Mouse (Mus musculus) urinary bladder, postnatal 25 days (tissue): Measurements from ENCODE around the gene Rmi2.
"Not testable (repeated sequence)": the region's sequence is repeated elsewhere in the genome, so short reads cannot be mapped to it uniquely, and the experiment has no call there.

Experiments used
- DNase-seq: peaks from one replicate; pipeline ENCODE4 v3.0.0; 2022; ENCODE audit warnings: low spot score

Rmi2 gene

DNA sequence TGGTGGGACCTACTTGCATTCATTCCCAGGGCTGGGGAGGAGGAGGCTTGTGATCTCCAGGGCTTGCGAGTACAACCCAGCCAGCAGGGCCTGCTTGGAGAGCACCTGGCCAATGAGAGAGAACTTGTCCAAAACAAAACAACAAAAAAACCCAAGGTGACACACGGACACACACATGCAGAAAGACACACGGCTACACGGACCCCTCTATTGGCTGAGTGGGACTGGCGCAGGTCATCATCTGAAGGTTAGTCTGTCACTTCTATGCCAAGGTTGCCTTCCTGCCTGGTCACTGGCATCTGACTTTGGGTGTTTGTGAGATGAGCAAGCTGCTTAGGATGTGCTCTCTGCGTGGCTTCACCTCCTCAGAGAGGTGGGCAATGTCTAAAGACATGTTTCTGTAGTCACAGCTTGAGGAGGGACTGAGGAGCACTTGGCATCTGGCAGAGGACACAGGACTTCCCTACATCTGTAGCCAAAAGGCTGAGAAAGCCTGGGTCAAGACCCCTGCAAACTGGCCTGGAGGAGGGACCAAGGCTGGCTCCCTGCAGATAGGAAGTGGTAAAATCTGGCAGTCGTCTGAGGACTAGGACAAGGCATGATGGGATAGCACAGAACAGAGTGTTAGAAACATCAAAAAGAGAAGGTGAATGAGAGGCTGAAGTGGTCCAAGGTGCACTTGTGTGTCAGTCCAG lies 6.9 kb upstream of the Rmi2 start:
- DNase-seq, result no peak

DNA sequence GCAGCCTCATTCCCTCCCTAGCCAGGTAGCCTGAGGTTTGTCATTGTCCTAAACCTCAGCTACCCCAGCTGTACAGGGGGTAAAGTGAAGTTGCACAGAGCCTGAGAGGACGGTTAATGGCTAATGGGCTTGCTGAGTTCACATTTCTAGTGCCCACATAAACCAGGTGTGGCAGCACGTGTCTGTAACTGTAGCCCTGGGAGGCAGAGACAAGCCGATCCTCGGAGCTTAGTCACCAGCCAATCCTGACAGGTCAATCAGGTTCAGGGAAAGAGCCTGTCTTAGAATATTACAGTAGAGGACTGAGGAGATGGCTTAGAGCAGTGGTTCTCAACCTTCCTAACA lies 6.4 kb upstream of the Rmi2 start:
- no peak for DNase-seq

DNA sequence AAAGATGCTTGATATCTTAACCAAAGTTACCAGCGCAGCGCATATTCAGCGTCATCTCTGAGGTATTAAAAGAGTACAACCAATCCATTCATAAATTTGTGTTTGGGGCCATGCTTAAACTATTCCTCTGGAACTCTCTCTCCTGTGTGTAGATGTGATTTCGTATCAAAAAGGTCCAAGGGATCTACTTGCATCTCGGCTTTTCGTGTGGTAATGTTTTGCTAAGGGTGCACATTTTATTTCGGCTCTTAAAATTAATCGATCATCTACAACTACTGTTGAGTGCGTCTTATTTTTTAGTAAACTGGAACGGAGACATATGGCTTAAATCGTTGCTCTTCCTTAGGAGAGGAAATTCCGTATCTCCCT lies 333 bp upstream of the Rmi2 start:
- no peak for DNase-seq

DNA sequence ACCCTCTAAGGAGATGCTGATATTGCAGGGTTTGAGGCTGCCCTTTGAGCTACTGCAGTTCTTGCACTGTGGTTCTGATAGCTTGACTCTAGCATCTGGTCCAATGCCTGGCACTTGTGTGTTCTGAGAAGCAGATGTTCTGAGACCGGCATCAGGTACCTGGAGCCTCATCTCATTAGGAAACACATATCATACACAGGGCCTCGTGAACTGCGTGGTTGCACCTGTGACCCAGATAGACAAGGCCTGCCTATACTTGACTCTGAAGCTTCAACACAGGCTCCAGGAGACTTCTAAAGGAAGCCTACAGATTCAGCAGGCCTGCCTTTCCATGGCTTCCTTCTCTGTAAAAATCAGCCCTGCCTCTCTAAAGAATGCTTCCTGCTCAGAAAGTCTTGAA lies 1.5 kb downstream of the Rmi2 start:
- DNase-seq, result no peak

DNA sequence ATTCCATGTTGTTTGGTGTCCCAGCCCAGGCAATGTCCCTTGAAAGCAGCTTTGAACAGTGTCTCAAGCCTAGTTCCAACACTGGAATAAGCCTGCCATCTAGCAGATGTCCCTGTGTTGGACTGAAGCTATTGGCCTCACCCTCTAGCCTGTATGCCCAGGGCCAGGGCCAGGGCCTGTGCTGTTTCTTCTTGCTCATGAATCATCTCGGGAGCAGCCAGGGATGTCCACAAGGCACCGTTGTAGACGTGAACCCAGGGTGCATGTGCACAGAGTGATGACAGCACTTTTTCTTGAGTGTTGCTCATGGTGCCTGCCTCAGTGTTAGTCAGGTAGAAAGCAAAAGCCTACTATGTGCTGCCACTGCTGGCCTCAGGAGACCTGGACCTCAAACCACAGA lies 2.4 kb downstream of the Rmi2 start:
- no peak for DNase-seq

DNA sequence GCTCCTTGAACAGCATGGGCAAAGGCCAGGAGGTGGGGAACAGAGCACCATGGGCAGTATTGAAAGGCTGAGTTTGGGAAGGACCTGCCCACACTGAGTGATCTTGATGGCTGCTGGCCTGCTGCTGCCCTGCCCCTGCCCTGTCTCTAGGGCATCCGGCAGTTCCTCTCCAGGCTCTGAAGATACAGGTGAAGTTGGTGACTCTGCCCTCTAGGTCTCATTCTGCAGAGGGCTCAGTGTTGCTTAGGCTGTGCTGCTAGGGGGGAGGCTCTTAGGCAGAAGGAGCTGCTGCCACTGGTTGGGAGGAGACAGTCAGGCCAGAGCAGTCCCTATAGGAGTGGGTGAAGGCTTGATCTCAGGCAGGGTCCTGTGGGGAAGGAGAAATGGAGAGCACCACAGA lies 3.0 kb downstream of the Rmi2 start:
- no peak for DNase-seq

DNA sequence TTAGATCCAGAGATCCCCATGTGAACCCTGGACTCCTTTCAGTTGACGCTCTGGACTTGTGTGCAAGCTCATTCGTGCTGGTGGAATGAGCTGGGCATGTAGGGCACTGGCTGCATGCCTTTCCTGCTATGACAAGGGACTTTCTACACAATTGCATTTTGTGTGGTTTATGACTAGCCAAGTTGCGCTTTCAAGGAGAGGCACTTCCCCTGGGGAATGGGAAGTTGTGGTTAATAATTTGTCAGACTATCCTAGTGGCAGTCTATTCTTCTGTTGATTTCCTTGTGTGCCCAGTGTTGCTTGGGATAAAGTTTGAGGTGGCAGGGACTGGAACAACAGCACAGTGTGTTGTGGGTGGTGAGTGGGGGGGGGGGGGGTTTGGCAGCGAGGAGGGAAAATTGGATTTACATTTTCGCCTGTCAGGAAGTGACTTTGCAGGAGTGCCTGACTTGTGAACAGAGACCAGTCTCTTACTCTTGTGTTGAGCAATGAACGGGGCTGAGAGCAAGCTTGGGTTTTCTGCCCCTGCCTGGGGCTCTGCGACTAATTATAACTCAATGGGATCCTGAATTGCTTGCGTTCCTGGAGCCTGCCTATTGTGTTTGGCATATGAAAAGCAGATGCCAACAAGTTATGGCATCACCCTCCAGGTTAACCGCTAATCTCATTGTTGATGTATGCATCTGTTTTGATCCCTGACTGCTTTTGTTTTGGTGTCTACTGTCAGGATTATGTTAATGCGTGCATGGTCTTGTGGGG lies 3.8 kb downstream of the Rmi2 start:
- no peak for DNase-seq

DNA sequence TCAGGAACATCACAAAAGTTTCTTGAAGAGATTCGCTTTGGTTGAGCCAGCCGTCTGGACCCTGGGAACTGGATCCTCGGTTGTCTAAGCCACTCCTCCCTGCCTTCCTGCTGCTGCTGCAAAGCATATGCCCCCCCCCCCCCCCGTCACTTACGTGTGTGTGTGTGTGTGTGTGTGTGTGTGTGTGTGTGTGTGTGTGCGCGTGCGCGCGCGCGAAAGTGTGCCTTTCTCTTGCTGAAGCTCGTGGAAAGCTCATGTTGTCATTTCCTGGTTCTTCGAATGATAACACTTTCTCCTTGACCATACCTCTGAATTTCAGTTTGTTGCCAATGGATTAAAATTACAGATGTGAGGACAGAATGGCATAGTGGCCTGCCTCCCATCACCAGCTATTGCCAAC lies 5.2 kb downstream of the Rmi2 start:
- no peak for DNase-seq

DNA sequence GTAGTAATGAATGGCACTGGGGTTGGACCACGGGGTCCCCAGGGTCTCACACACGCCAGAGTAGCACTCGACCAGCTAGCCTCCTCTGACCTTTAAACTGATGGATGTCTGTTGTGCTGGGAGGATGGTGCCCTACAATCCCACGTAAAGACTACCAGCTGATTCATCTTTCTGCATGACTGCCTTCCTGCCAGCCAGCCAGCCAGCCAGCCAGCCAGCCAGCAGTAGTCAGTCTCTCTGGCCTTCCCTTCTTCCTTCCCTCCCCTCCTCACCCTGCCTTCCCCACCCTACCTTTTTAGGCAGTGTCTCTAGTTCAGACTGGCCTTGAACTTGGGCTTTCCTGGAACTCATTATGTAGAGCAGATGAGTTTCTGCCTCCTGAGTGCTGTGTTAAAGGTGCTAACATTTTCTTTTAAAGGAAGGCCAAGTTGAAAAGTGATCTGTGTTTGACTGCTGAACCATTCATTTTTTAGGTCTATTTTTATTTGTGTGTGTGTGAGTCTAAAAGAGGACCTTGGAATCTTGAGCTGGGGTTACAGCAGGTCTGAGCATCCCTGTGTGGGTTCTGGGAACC lies 7.5 kb downstream of the Rmi2 start:
- DNase-seq, result no peak

DNA sequence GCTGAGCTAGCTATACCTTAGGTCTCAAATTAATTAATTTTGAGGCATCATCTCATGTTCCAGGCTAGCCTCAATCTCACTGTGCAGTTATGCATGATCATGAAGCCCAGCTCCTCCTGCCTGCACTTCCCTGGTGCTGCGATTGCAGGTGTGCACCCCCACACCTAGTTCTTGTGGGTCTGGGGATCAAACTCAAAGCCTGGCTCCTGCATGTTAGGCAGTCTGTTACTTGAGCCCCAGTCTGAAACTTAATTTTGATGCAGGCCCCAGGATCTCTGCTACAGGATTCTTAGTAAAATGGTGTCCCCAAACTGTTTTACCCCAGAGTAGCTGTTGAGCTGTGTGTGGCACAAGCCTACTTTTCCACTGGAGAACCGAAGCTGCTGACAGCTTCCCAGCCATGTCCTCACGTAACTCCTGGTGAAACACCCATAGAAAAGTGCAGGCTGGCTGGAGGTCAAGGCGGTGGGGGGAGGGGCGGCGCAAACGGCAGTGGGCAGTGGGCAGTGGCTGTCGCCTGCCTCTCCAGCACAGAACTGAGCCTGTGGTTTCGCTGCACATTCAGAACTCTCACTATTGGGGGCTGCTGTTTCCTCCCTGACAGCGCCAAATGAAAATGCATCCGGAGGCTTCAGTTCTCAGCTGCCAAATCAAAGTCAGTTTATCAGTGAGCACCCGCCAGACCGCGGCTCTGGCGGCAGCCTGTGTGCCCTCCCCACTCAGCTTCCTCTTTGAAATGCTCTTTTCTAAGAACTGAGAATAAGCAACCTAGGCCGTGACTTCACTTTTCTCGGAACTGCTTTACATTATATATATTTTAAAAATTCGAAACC lies 8.8 kb downstream of the Rmi2 start:
- no peak for DNase-seq

DNA sequence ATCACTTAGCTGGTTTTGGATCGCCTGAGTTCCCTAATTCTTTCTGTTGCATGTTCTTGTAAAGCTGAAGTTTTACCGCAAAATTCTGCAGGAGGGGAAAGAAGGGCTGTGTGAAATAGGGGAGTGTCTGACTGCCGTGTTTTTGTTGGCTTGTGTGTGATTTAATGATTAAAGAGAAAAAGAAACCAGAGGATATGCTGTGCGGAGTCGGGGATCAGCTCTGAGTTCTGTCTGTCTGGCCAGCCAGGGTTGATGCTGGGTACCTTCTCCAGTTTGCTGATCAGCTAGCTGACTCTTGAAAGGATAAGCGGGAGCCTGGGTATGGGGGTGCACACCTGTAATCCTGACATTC lies 9.4 kb downstream of the Rmi2 start:
- no peak for DNase-seq

DNA sequence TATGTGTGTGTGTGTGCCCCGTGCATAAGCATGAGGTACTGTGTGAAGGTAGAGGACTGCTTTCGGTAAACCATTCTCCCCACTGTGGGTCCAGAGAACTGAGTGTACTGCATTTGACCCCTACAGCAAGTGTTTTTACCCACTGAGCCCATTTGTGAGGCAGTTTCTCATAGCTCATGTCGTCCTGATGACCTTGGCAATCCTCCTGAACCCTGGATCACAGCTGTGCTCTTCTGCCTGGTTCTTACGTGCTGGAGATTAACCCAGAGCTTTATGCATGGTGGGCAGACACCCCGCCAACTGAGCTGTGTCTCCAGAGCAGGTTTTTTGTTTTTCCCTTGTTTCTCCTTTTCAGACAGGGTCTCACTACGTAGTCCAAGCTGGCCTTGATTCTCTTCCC lies 11.1 kb downstream of the Rmi2 start:
- no peak for DNase-seq

DNA sequence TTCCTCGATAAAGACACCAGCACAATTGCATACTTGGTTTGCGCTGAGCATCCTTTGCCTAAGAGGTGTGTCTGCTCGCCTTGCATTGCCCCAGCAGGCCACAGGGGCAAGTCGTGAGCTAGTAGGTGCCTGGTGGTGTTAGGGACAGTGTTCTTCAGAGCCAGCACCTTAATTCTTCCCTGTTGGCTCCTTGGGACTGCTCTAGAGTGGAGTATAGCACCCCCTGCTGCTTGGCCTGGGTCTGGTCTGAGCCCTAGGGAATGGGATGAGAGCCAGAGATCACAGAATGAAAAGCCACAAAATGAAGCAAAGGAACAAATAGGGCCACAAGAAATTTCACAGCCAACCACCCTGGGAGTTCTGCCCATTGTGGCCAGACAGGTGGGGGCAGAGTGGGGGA lies 11.6 kb downstream of the Rmi2 start:
- DNase-seq, result peak; percentile 58

DNA sequence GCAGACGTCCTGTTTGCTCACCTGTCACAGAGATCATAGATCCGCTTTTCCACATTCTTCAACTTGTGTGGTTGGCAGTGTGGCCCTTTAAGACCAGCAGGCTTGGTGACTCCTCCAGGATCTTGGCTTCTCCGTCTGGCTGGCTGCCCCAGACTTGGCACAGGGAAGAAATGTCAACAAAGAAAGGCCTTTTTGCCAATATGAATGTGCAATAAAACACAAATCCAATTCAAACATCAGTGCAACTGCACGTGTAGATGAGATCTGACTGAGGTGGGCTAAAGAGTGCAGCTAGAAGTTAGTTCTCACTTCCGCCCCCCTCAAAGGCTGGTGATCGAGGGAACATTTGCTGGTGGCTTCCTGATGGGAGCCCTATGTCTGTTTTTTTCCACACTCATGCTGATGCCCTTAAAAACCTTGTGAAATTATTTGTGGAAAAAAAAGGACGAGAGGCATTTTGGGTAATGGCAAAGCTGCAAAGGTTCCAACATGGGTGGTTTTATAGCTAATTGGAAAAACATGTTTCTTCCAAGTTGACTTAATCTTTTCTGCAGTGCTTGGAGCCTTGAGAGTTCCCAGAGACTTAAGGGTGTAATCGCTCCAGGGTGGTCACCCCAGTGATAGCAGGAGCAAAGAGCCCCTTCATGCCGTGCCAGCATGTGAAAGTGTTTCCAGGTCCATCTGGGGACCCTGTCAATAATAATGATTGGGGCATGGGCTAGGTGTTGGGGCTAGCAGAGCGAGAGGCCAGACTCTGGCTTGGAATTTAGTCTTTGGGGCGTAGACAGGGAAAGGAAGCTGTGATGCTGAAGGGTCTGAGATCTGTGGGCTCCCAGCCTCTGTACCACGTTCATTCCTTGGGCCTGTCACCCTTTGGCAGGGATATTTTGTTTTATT lies 15.4 kb downstream of the Rmi2 start:
- DNase-seq, result peak; percentile 60

DNA sequence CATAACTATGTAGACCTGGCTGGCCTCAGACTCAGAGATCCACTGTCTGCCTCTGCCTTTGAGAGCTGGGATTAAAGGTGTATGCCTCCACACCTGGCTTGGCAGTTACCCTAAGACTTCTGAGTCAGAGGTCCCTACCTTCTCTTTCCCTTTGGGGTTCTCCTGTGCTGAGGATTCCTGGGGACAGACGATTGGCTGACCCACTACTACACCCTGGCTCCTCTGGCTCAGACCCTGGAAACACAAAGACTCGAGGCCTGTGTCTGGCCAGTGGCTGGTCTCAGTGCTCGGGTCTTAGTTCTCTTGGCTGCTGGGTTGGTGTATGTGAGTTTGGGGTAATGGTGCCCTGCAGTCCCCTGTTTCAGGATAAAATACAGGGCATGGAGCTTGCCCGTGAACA lies 16.0 kb downstream of the Rmi2 start:
- no peak for DNase-seq

DNA sequence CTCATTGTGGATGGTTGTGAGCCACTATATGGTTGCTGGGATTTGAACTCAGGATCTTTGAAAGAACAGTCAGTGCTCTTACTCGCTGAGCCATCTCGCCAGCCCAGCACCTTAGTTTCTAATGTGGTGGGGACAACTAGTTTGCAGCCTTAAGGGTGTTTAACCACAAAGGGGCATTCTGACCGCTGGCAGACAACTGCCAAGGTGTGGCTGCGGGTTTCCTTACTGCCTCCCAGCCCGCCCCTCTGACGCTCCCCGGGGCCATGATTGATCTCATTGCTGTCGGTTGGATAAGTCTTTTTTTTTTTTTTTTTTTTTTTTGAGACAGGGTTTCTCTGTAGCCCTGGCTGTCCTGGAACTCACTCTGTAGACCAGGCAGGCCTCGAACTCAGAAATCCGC lies 17.4 kb downstream of the Rmi2 start:
- DNase-seq, result not testable (repeated sequence)

DNA sequence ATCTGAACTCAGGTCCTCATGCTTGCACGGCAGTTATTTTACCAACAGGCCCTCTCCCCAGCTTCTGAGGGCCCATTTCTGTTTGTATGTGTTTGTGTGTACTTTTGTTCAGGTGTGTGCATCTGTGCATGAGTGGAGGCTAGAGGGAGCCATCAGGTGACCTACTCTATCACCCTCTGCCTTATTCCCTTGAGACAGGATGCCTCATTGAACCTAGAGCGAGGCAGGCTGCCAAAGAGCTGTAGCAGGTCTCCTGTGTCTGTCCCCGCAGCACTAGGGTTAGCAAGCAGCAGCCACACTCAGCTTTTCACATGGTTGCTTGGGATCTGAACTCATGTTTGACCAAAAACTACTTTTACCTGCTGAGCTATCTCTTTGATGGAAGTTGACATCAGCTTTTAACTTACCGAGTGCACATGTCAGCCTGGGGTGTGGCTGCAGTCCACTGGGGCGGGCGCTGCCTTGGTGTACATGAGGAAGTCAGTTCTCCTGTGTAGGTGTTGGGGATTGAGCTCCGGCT lies 24.9 kb downstream of the Rmi2 start:
- no peak for DNase-seq

DNA sequence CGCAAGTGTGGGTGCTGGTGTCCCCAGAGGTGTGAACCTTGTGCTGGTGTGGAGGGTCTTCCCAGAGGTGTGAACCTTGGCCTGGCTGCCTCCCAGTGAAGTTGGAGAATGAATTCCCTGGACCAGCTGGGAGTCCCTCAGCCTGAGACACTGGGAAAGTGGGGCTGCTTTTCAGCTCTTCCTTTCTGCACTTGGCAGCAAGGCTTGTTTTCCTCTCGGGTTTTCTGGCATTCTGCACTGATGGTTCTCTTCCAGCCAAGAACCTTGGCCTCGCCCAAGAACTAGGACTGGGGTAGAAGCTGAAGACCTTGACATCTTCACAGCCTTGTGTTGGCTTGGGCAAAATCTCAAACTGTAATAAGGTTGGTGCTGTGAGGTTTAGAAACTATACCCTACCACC lies 26.5 kb downstream of the Rmi2 start:
- no peak for DNase-seq

DNA sequence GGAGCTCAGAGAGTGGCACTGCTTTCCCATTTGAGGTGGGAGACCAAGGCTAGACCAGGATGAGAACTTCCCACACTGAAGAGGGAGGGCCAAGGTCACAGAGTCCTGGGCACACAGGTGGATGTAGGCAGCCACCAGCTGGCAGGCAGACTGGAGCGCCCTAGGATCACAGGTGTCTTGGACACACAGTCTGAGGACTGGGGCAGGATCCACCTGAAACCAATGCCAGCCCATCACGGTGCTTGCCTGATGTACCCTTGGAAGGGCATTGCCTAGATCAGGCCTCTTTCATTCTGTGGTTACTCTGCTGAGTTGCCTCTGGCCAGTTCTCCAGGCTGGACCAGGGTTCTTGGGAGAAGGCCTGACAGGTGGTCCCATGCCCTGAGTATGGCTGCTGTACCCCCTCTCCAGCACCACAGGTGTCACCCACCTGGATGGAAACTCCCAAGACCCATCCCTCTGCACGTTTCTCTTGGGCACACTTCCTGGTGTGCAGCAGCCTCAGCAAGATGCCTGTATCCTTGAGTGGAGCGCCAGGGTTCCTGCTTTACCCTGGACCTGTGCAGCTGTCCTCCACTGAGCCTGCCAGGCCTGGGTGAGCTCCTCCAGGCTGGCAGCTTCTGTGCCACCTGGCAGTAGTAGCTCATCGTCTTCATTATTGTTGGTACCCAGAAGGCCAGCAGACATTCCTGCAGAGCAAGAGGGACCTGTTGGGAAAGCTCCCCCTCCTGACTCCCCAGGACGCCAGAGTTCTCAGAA lies 30.2 kb downstream of the Rmi2 start:
- no peak for DNase-seq

DNA sequence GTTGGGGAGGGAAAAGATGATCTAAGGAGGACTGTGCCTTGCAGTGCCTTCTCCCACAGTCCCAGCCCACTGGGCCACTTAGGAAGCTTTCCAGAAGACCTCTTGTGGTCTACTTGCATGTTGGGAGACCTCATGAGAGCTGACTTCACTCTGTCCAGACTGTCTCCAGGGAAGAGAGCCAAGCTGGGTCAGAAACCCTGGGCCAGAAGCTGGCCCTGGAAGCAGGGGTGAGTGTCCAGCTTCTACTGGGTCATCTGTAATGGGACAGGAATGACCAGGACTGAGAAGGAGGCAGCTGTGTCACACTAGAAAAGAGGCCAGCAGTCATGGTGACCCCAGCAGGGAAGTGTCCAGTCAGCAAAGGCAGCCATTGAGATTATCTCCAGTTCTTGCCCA lies 30.7 kb downstream of the Rmi2 start:
- DNase-seq, result no peak

DNA sequence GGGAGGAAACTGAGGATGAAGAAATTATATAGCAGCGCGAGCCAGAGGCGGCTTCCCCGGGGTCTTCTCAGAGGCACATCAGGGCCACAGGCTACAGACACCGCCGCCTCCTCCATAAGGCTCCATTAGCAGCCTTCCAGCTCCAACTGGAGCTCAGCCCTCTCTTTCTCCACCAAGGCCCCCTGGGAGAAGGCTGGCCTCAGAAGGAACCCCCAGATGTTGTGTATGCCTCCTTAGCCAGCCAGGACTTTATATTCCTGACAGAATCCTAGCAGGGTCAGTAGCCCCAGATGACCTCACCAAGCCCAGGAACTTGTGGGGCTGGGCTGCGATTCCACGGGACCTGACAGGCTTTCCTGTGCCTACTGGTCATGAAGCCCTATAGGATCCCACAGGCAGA lies 32.0 kb downstream of the Rmi2 start:
- no peak for DNase-seq
